10 mouse cellular contexts compared by ENCODE assay signal in the genomic region with DNA sequence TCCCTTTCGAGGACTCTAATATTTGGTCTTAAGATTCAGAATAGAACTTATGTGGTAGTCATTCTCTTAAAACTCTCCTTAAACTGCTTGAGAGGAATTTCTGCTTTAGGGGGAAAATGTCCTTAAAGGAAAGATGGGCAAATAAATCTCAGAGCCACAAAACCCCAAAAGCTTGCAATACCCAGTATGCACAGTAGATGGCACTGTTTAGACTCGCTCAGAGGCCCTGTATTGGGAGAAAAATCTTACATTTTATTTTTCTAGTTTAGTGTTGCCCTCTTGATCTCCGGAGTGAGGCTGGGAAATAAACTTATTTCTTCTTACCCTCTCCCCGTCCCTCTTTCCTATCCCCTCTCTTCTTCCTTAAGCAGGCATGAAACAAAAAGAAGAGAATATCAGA. TPM values are rescaled to one million over a fixed set of nuclear protein-coding genes. Genes with fewer than 3 reads are reported as not detected.
DNase-seq lines count a peak whose midpoint lies in the region; ATAC-seq lines count a peak whose summit lies in the region.
"Had no signal": no experiment of that assay in that cellular context is flagged by ENCODE, and none has a peak within 500 bp of the region (broad histone marks: within the 10 kb centered on the region; RNA-seq: fewer than 3 reads in every experiment).

No protein-coding gene starts in this region.

- peak; percentile 41 for DNase-seq in hindbrain, embryonic 10.5 days (ENCODE audit: low spot score)
- peak; percentile 39 for DNase-seq in urinary bladder, postnatal 14 days (ENCODE audit: low spot score)
- no peak for DNase-seq in urinary bladder, postnatal 36 days (ENCODE audit: low spot score in 2 of 2)
- peak; percentile 70 to 77 for DNase-seq in cerebellum, postnatal 10 days
- peak; percentile 26 to 65 for DNase-seq in layer of hippocampus, postnatal 14 days (ENCODE audit: low spot score in 2 of 2)
- peak; percentile 61 for DNase-seq in splenic B cell, adult 2 months (ENCODE audit: low read depth, low spot score)

- H3K9me3 ChIP-seq in hindbrain, embryonic 10.5 days, result no peaks in the 10 kb centered on the region
- no peaks in the 10 kb centered on the region for H3K9me3 ChIP-seq in hindbrain, embryonic 12.5 days (replicated peaks)
- H3K9me3 ChIP-seq in forebrain, embryonic 15.5 days, result no peaks in the 10 kb centered on the region
- H3K9me3 ChIP-seq: limb, embryonic 15.5 days had no signal

- H3K9ac ChIP-seq in hindbrain, embryonic 12.5 days, result no peak overlapping the region
- H3K9ac ChIP-seq in forebrain, embryonic 15.5 days (replicated peaks), result no peak overlapping the region
- H3K9ac ChIP-seq: limb, embryonic 15.5 days had no signal

- H3K27me3 ChIP-seq in hindbrain, embryonic 10.5 days (ENCODE audit: insufficient read depth, poor library complexity, severe bottlenecking), result peaks cover 48% of the 10 kb centered on the region
- H3K27me3 ChIP-seq in hindbrain, embryonic 12.5 days, result peaks cover 38% of the 10 kb centered on the region
- H3K27me3 ChIP-seq in splenic B cell, adult 2 months (ENCODE audit: control insufficient read depth, insufficient read depth, low read length, poor library complexity, severe bottlenecking), result no peaks in the 10 kb centered on the region
- H3K27me3 ChIP-seq in forebrain, embryonic 15.5 days, result peaks cover 34% of the 10 kb centered on the region

- no peak overlapping the region for H3K4me2 ChIP-seq in hindbrain, embryonic 12.5 days (replicated peaks)
- no peak overlapping the region for H3K4me2 ChIP-seq in forebrain, embryonic 15.5 days (replicated peaks)
- H3K4me2 ChIP-seq: limb, embryonic 15.5 days had no signal

- H3K36me3 ChIP-seq in hindbrain, embryonic 10.5 days, result no peaks in the 10 kb centered on the region
- H3K36me3 ChIP-seq in hindbrain, embryonic 12.5 days, result no peaks in the 10 kb centered on the region
- H3K36me3 ChIP-seq in splenic B cell, adult 2 months (ENCODE audit: control insufficient read depth, insufficient read depth, low read length, poor library complexity, severe bottlenecking), result no peaks in the 10 kb centered on the region
- no peaks in the 10 kb centered on the region for H3K36me3 ChIP-seq in forebrain, embryonic 15.5 days
- H3K36me3 ChIP-seq: limb, embryonic 15.5 days had no signal

- WGBS in hindbrain, embryonic 10.5 days, result 8% methylated on average over 4 of the region's 4 CpGs
- WGBS in hindbrain, embryonic 12.5 days, result 7% methylated on average over 4 of the region's 4 CpGs
- 9% methylated on average over 4 of the region's 4 CpGs for WGBS in forebrain, embryonic 15.5 days

- ATAC-seq in hindbrain, embryonic 12.5 days (ENCODE audit: low FRiP score), result no peak
- ATAC-seq in forebrain, embryonic 15.5 days (replicated peaks), result no peak

- H3K27ac ChIP-seq in hindbrain, embryonic 10.5 days, result no peak overlapping the region
- H3K27ac ChIP-seq in hindbrain, embryonic 12.5 days, result no peak overlapping the region
- H3K27ac ChIP-seq in forebrain, embryonic 15.5 days (replicated peaks), result no peak overlapping the region
- H3K27ac ChIP-seq: limb, embryonic 15.5 days had no signal

- H3K4me3 ChIP-seq in hindbrain, embryonic 10.5 days, result no peak overlapping the region
- no peak overlapping the region for H3K4me3 ChIP-seq in hindbrain, embryonic 12.5 days
- no peak overlapping the region for H3K4me3 ChIP-seq in forebrain, embryonic 15.5 days
- H3K4me3 ChIP-seq: erythroblast, embryonic 14.5 days; limb, embryonic 15.5 days had no signal

- peaks cover 19% of the 10 kb centered on the region for H3K4me1 ChIP-seq in hindbrain, embryonic 10.5 days (replicated peaks)
- peaks cover 9% of the 10 kb centered on the region for H3K4me1 ChIP-seq in hindbrain, embryonic 12.5 days
- H3K4me1 ChIP-seq in forebrain, embryonic 15.5 days, result peaks cover 11% of the 10 kb centered on the region

RNA-seq across cellular contexts. Expression of gene Gjb2, which starts 4.7 kb away (rescaled TPM):
- 4.4 and 9.0 TPM in 2 replicates for polyA plus RNA-seq in hindbrain, embryonic 10.5 days (2016; fragmentation: Nextera tagmentation; extraction: Ambion mirVana)
- 31.7 and 32.0 TPM in 2 replicates for polyA plus RNA-seq in hindbrain, embryonic 12.5 days (2016; fragmentation: Nextera tagmentation; extraction: Ambion mirVana)
- total RNA-seq in layer of hippocampus, postnatal 14 days (2021), result 1 to 10 TPM; 9.2 to 9.5 TPM
- polyA plus RNA-seq in forebrain, embryonic 15.5 days (2015; fragmentation: Nextera tagmentation; extraction: Ambion mirVana), result 5.3 and 7.1 TPM in 2 replicates

RNA-seq across cellular contexts. Expression of gene Gm4491, which starts 6.5 kb away (rescaled TPM):
- polyA plus RNA-seq in hindbrain, embryonic 10.5 days (2016; fragmentation: Nextera tagmentation; extraction: Ambion mirVana), result not detected in 2 replicates
- not detected in 2 replicates for polyA plus RNA-seq in hindbrain, embryonic 12.5 days (2016; fragmentation: Nextera tagmentation; extraction: Ambion mirVana)
- total RNA-seq in layer of hippocampus, postnatal 14 days (2021), result under 1 TPM; 0.33 to 0.71 TPM
- polyA plus RNA-seq in forebrain, embryonic 15.5 days (2015; fragmentation: Nextera tagmentation; extraction: Ambion mirVana), result not detected in 2 replicates
- polyA plus RNA-seq: erythroblast, embryonic 14.5 days had no signal

RNA-seq across cellular contexts. Expression of gene Gjb6, which starts 24.2 kb away (rescaled TPM):
- polyA plus RNA-seq in hindbrain, embryonic 10.5 days (2016; fragmentation: Nextera tagmentation; extraction: Ambion mirVana), result 0.92 and 1.5 TPM in 2 replicates
- polyA plus RNA-seq in hindbrain, embryonic 12.5 days (2016; fragmentation: Nextera tagmentation; extraction: Ambion mirVana), result 12.0 and 13.7 TPM in 2 replicates
- total RNA-seq in layer of hippocampus, postnatal 14 days (2021), result 100 to 1,000 TPM in 1 of 2 experiments, 10 to 100 TPM in 1; 95.4 to 124 TPM
- polyA plus RNA-seq in forebrain, embryonic 15.5 days (2015; fragmentation: Nextera tagmentation; extraction: Ambion mirVana), result 7.6 and 8.5 TPM in 2 replicates
- polyA plus RNA-seq: erythroblast, embryonic 14.5 days had no signal

RNA-seq across cellular contexts. Expression of gene Gja3, which starts 51.3 kb away (rescaled TPM):
- not detected in 2 replicates for polyA plus RNA-seq in hindbrain, embryonic 10.5 days (2016; fragmentation: Nextera tagmentation; extraction: Ambion mirVana)
- 0.19 and 0.81 TPM in 2 replicates for polyA plus RNA-seq in hindbrain, embryonic 12.5 days (2016; fragmentation: Nextera tagmentation; extraction: Ambion mirVana)
- total RNA-seq in layer of hippocampus, postnatal 14 days (2021), result under 1 TPM; 0.78 to 0.79 TPM
- 0.08 and 0.17 TPM in 2 replicates for polyA plus RNA-seq in forebrain, embryonic 15.5 days (2015; fragmentation: Nextera tagmentation; extraction: Ambion mirVana)
- polyA plus RNA-seq: erythroblast, embryonic 14.5 days had no signal

Comparison
In these comparisons a context has a peak if more than half of its experiments do, and no peak if none do; other contexts are left out.
1. DNase-seq: peak in hindbrain, embryonic 10.5 days (single experiment), urinary bladder, postnatal 14 days (single experiment), cerebellum, postnatal 10 days (2 of 2), layer of hippocampus, postnatal 14 days (2 of 2) and splenic B cell, adult 2 months (single experiment); none in urinary bladder, postnatal 36 days (0 of 2).